Mouse (Mus musculus): ENCODE measurements around the gene Olfr642.

Gene Olfr642

GRCm38 (mm10) chr7:104052566-104052965 is at the start of gene Olfr642:
Gene Olfr642 (minus strand): TSS chr7:104052666.
- DNase-seq (ENCODE audit: low spot score), result no peak

DNA sequence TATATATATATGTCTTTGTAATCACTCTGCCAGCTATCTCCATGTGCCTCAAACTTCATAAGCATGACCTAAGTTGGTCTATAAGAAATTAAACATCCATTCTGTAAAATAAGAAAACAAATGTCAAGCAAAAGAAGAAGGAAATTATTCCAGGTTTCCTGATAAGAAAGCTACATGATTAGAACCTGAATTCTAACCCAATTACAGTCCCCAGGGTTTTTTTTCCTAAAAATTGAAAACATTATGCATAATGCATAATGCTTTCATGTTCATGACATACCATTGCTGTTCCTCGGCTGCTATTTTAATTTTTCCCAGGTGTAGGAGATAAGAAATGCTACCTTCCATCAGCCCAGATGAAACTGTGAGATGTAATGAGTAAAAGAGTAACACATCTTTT is 32.9 kb upstream of the Olfr642 start, which contains the start of gene Olfr645:
Gene Olfr645 (minus strand): TSS at position 101 of the 400 bp plus-strand sequence.
- no peak for DNase-seq (ENCODE audit: low spot score)

GRCm38 (mm10) chr7:104071769-104072168 is 19.3 kb upstream of the Olfr642 start, which contains the start of gene Olfr644:
Gene Olfr644 (minus strand): TSS chr7:104071869.
- DNase-seq (ENCODE audit: low spot score), result no peak

- no peak for DNase-seq (ENCODE audit: low spot score)
Observed at GRCm38 (mm10) chr7:104061345-104061744, 8.9 kb upstream of the Olfr642 start, which contains the start of gene 4930516K23Rik. Gene 4930516K23Rik (minus strand): TSS chr7:104061445.

DNA sequence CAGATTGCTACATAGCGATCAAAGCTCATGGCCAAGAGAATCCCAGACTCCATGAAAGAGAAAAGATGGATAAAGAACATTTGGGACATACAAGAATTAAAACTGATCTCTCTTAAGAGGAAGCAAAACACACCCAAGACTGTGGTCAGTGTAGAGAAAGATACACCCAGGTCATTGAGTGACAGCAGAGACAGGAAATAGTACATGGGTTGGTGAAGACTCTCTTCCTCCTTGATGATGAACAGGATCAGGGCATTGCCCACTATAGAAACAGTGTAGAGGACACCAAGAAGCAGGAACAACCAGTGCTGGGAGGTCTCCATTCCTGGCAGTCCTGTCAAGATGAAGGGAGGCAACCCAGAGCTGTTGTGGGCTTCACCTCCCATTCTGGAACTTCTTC is 6.7 kb upstream of the Olfr642 start:
- no peak for DNase-seq (ENCODE audit: low spot score)

DNA sequence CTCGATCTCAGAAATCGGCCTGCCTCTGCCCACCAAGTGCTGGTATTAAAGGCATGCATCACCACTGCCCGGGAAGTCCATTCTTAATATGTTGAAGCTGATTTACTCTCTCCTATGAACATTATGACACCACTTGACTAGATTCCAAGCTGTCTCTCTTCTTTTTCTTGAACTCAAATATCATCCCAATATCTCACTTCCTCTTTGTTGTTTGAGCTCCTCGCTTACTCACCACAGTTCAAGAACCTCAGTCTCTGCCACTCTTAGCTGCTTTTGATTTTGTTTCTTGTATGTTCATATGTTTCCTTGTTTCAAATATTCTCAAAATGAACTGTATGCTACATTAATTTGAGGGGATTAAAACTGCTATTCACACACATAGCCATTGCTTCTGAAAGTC is 1.7 kb downstream of the Olfr642 start:
- no peak for DNase-seq (ENCODE audit: low spot score)

DNA sequence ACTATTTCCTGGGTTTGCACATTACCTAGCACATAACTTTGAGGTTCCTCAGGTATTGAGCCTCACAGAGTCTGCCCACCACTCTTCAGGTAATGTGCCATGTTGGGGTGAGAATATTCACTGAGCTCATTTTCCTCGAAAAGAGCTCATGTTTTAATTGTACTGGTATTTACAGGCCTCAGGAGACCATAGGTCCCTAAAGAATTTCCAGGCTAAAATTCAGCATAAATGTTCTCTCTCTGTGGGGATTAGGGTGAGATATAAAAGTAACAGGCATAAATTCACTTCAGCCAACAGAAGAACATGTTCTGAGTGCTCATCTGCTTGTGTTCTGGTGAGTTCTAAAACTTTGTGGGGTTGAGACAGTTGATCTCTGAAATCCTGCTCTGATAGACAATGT is 17.3 kb downstream of the Olfr642 start, which contains the start of gene Olfr641:
Gene Olfr641 (plus strand): TSS at position 301 of the 400 bp plus-strand sequence.
- DNase-seq (ENCODE audit: low spot score), result no peak

GRCm38 (mm10) chr7:104026978-104027377 is 25.5 kb downstream of the Olfr642 start:
- no peak for DNase-seq (ENCODE audit: low spot score)

DNA sequence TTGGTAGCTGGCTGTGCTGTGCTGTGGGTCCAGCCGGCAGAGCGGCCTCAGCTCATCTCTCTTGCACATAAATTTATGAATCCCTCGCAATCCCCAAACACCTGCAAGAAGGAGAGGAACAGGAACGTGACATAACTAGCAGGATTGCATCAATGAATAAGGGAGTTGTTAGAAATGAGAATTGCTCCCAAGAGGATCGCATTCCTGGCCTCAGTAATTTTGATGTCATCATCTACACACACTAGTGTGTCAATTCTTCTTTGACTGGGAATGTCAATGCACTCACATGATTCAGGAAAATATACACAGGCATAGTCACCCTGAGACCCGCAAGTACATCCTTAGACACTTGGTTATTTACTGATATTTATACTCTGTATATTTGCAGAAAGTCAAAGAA is 27.0 kb downstream of the Olfr642 start, which contains the start of gene Olfr640:
Gene Olfr640 (minus strand): TSS at position 101 of the 400 bp plus-strand sequence.
- DNase-seq (ENCODE audit: low spot score), result no peak

- DNase-seq (ENCODE audit: low spot score), result no peak
Observed at GRCm38 (mm10) chr7:104021651-104022050, 30.8 kb downstream of the Olfr642 start.

GRCm38 (mm10) chr7:104018953-104019352 is 33.5 kb downstream of the Olfr642 start:
- no peak for DNase-seq (ENCODE audit: low spot score)

DNA sequence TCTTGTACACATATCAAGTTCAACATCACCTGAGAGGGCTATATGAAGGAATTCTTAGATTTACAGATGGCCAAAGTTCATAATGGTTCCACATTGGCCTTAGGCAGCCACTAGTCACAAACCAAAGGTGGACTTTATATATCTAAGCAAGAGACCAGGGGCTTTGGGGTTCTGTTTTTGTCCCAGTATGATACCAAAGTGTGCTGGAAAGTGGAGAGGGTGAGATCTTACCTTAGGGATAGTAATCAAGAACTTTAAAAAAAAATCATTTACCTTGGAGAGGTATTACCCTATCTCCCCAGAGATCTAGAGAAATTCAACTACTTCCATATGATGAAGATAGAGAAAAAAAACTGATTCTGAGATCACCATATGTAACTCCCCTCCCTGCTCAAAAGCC is 35.3 kb downstream of the Olfr642 start, which contains the start of gene Olfr639:
Gene Olfr639 (minus strand): TSS at position 101 of the 400 bp plus-strand sequence.
- DNase-seq (ENCODE audit: low spot score), result no peak

DNA sequence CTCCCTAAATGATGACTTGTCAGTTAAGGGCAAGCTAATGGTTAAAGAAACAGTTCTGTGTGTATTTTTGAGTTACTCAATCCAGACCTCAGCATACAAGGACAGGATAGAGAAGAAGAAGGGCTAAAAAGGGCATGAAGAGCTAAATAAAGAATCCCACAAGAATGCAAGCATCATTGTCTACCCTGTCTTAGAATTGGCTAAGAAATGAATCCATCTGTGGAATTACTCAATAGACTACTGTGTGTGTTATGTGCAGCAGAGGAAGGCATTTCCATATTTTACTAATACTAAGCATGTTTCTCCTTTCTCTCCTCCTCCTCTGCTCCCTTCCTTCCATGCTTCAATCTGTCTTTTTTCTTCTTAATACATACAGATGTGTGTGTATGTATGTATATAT is 53.3 kb downstream of the Olfr642 start:
- no peak for DNase-seq (ENCODE audit: low spot score)

DNA sequence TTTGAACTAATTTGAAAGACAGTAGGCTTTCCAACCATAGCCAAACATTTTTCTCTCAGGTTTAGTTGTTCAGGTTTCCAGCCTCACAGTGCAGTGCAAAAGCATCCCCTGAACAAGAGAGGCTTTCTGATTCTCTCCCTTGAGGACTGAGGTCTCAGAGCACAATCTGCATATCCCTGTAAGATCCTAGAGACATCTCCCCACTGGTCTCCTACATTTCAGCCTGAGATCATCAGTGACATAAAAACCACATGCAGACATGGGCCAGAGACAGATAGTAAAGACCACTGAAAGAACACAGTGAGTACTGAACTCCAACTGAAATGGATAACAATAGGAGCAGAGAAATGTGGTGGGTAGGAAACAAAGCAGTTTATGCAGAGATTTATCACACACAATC is 54.0 kb downstream of the Olfr642 start, which contains the start of gene Olfr638:
Gene Olfr638 (plus strand): TSS at position 301 of the 400 bp plus-strand sequence.
- DNase-seq (ENCODE audit: low spot score), result no peak
